Mouse (Mus musculus): Measurements from ENCODE around the gene Zdhhc23. TPM values are rescaled to one million over a fixed set of nuclear protein-coding genes. Genes with fewer than 3 reads are reported as not detected.

Zdhhc23 gene
- total and polyA plus RNA-seq, 3 experiments: 3.8 to 53.3 (median 7.8) TPM

- TF ChIP-seq NRF1 (IDR thresholded peaks at IDR 0.05; ENCODE audit: insufficient read depth, low read depth, low read length, poor library complexity, severe bottlenecking): no peak
- TF ChIP-seq TBP (IDR thresholded peaks at IDR 0.05; ENCODE audit: low read depth, low read length): no peak
- no peak for TF ChIP-seq MAZ (IDR thresholded peaks at IDR 0.05; ENCODE audit: low read depth, low read length)
- no peak for TF ChIP-seq MYB (IDR thresholded peaks at IDR 0.05; ENCODE audit: low read depth, low read length)
- no peak for TF ChIP-seq POLR2AphosphoS2 (IDR thresholded peaks at IDR 0.05; ENCODE audit: low read length)
- TF ChIP-seq TCF12 (IDR thresholded peaks at IDR 0.05; ENCODE audit: low read depth, low read length): no peak
- no peak for TF ChIP-seq TAL1 (IDR thresholded peaks at IDR 0.05; ENCODE audit: low read length)
- TF ChIP-seq JUND (IDR thresholded peaks at IDR 0.05; ENCODE audit: low read depth, low read length): no peak
- no peak for TF ChIP-seq POLR2A (IDR thresholded peaks at IDR 0.05; ENCODE audit: control insufficient read depth in 1 of 2, insufficient read depth in 1 of 2, low read depth in 1 of 2, low read length in 2 of 2, poor library complexity in 1 of 2)
- no peak for TF ChIP-seq RAD21 (IDR thresholded peaks at IDR 0.05; ENCODE audit: low read depth, low read length)
- no peak overlapping the region for H3K4me3 ChIP-seq (ENCODE audit: control insufficient read depth in 1 of 2, insufficient read depth in 1 of 2, low read depth in 2 of 2, low read length in 2 of 2)
- DNase-seq (ENCODE audit: low read depth, low spot score): no peak
- H3K27me3 ChIP-seq (ENCODE audit: control insufficient read depth in 1 of 2, insufficient read depth in 2 of 2, low read length in 2 of 2): no peaks in the 10 kb centered on the region
- no peaks in the 10 kb centered on the region for H3K9me3 ChIP-seq (replicated peaks; ENCODE audit: insufficient read depth, low read length)
- H3K9ac ChIP-seq (ENCODE audit: control insufficient read depth, low read depth, low read length, poor library complexity, severe bottlenecking): no peak overlapping the region
- no peaks in the 10 kb centered on the region for H3K79me2 ChIP-seq (ENCODE audit: control insufficient read depth, insufficient read depth, low read length, poor library complexity)
- no peaks in the 10 kb centered on the region for H3K36me3 ChIP-seq (ENCODE audit: control insufficient read depth in 1 of 2, insufficient read depth in 2 of 2, low read length in 2 of 2)
- no peaks in the 10 kb centered on the region for H3K4me1 ChIP-seq (ENCODE audit: control insufficient read depth in 1 of 2, insufficient read depth in 2 of 2, low read length in 2 of 2)
- H3K27ac ChIP-seq (ENCODE audit: control insufficient read depth, low read depth, low read length): no peak overlapping the region
Observed at GRCm38 (mm10) chr16:43930577-43930976, 49.0 kb downstream of the Zdhhc23 start.

- peaks cover 0 to 3% of the 10 kb centered on the region in 2 experiments; a peak in 1 of 4 replicates for H3K36me3 ChIP-seq (ENCODE audit: control insufficient read depth in 1 of 2, insufficient read depth in 2 of 2, low read length in 2 of 2)
Observed at GRCm38 (mm10) chr16:43926341-43926859, 53.2 kb downstream of the Zdhhc23 start, which contains the start of gene Qtrt2. Qtrt2 (minus strand) TSS chr16:43926809.

More at GRCm38 (mm10) chr16:43926341-43926859, 53.2 kb downstream of the Zdhhc23 start, which contains the start of gene Qtrt2:
- Histone ChIP-seq H3K27ac (ENCODE audit: control insufficient read depth, low read depth, low read length) (no peak within 1 kb of the TSS), H3K27me3 (ENCODE audit: control insufficient read depth in 1 of 2, insufficient read depth in 2 of 2, low read length in 2 of 2) (no peaks in the 10 kb centered on the region), H3K9ac (ENCODE audit: control insufficient read depth, low read depth, low read length, poor library complexity, severe bottlenecking) (no peak within 1 kb of the TSS), H3K9me3 (replicated peaks; ENCODE audit: insufficient read depth, low read length) (no peaks in the 10 kb centered on the region), H3K4me3 (ENCODE audit: control insufficient read depth in 1 of 2, insufficient read depth in 1 of 2, low read depth in 2 of 2, low read length in 2 of 2) (no peak within 1 kb of the TSS), H3K4me1 (ENCODE audit: control insufficient read depth in 1 of 2, insufficient read depth in 2 of 2, low read length in 2 of 2) (no peaks in the 10 kb centered on the region), H3K79me2 (ENCODE audit: control insufficient read depth, insufficient read depth, low read length, poor library complexity) (no peaks in the 10 kb centered on the region)
- no peak for TF ChIP-seq SIN3A (IDR thresholded peaks at IDR 0.05; ENCODE audit: low read length)
- no peak for TF ChIP-seq ZMIZ1 (IDR thresholded peaks at IDR 0.05; ENCODE audit: low read depth, low read length)
- no peak for TF ChIP-seq MXI1 (IDR thresholded peaks at IDR 0.05; ENCODE audit: low read depth, low read length)
- no peak for TF ChIP-seq GABPA (IDR thresholded peaks at IDR 0.05; ENCODE audit: low read depth, low read length)
- no peak for TF ChIP-seq MAX (IDR thresholded peaks at IDR 0.05; ENCODE audit: low read length)
- TF ChIP-seq BHLHE40 (IDR thresholded peaks at IDR 0.05; ENCODE audit: borderline replicate concordance, low read depth, low read length): no peak
- TF ChIP-seq SMC3 (IDR thresholded peaks at IDR 0.05; ENCODE audit: low read depth, low read length): no peak
- TF ChIP-seq RCOR1 (IDR thresholded peaks at IDR 0.05; ENCODE audit: low read depth, low read length): no peak
- TF ChIP-seq ETS1 (IDR thresholded peaks at IDR 0.05; ENCODE audit: low read depth, low read length): no peak
- no peak for TF ChIP-seq GATA1 (IDR thresholded peaks at IDR 0.05; ENCODE audit: low read depth, low read length)
- TF ChIP-seq TBP (IDR thresholded peaks at IDR 0.05; ENCODE audit: low read depth, low read length): no peak
- TF ChIP-seq MYC (IDR thresholded peaks at IDR 0.05; ENCODE audit: low read depth, low read length): no peak
- no peak for TF ChIP-seq CHD1 (IDR thresholded peaks at IDR 0.05; ENCODE audit: low read depth, low read length)
- TF ChIP-seq ZC3H11A (IDR thresholded peaks at IDR 0.05; ENCODE audit: low read depth, low read length): no peak
- TF ChIP-seq ZKSCAN1 (IDR thresholded peaks at IDR 0.05; ENCODE audit: low read depth, low read length): no peak
- no peak for TF ChIP-seq UBTF (IDR thresholded peaks at IDR 0.05; ENCODE audit: borderline replicate concordance, insufficient read depth, low read depth, low read length)
- no peak for TF ChIP-seq CHD2 (IDR thresholded peaks at IDR 0.05; ENCODE audit: low read length)
- TF ChIP-seq MYB (IDR thresholded peaks at IDR 0.05; ENCODE audit: low read depth, low read length): no peak
- TF ChIP-seq ELF1 (IDR thresholded peaks at IDR 0.05; ENCODE audit: low read depth, low read length): no peak
- DNase-seq (ENCODE audit: low read depth, low spot score): no peak
